Mouse (Mus musculus) layer of hippocampus, postnatal 25 days (tissue): ENCODE measurements around the gene Galnt18. TPM values are rescaled to one million over a fixed set of nuclear protein-coding genes. Genes with fewer than 3 reads are reported as not detected.

Experiments
- DNase-seq, 2 experiments: peaks; one replicate each; pipeline ENCODE4 v3.0.0; 2022; ENCODE audit warnings: mixed read lengths in 2 of 2, low spot score in 1 of 2; ENCODE audit errors: extremely low spot score in 1 of 2
- total RNA-seq, 2 experiments: library from RNA; stranded (reverse); gene quantifications; 2 replicates each; pipeline ENCODE4 v1.2.3; 2021

Gene Galnt18
- total RNA-seq, 2 experiments from 2014 or later = 59.3 to 59.6 TPM

DNA sequence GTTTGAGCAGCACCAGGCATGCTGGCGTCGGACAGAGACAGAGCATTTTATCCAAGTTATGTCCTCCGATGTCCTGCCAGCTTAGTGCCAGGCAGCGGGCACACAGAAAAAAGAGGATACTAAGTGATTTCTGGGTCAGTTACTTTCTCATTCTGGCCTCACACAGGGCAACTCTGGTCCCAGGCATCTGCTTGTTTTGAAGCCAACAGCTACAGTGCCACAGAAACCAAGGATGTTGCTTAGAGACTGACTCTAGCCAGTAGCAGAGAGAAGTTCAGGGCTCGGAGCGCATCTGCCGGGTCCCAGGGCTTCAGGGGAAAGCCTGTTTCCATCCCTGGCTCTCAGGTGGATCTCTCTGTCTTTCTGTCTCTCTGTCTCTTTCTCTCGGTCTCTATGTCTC is 124.8 kb downstream of the Galnt18 start:
- DNase-seq = no peak

GRCm38 (mm10) chr7:111654526-111654925 is 125.3 kb downstream of the Galnt18 start:
- no peak for DNase-seq

- DNase-seq = no peak
Observed at GRCm38 (mm10) chr7:111644362-111644761, 135.4 kb downstream of the Galnt18 start.

DNA sequence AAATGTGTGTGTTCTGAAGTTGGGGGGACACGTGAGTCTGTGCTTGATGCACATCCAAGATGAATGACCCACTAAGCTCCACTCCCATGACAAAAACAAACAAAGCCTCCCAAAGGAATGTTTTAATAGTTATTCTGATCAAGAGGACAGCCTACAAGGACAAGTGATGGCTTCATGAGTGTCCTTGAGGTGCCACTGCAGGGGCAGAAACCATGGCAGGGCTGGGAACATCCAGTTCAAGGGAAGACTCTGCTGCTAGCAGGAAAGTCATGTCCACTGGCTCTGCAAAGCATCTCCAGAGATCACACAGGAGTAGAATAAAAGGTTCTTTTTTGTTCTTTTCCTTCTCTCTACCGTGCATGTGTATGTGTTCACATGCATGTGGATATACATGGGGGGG is 140.9 kb downstream of the Galnt18 start:
- no peak for DNase-seq

GRCm38 (mm10) chr7:111638465-111638864 is 141.3 kb downstream of the Galnt18 start:
- no peak for DNase-seq

DNA sequence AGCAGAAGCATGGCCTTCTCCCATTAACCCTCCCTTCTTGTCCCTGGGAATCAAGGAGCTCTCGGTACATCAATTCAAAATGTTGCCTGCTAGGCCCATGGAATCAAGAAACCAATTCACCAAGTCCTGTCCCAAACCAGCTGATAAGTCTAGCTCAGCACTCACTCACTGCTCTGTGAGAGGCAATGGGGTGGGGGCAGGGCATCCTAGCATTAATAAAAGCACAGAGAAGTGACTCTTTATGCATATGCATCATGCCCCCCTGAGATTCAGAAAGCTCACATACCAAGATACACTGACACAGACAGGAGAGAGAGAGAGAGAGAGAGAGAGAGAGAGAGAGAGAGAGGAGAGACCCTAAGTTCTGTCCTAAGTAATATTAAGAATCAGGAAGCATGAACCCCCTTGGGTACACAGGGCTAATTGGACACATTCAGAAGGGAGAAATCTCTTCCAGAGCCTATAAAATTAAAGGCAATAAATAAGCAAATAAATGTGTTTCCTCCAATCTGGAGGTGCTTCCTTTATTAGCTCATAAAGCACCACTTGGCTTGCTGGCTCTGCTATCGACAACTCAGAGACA is 141.8 kb downstream of the Galnt18 start:
- DNase-seq = no peak

DNA sequence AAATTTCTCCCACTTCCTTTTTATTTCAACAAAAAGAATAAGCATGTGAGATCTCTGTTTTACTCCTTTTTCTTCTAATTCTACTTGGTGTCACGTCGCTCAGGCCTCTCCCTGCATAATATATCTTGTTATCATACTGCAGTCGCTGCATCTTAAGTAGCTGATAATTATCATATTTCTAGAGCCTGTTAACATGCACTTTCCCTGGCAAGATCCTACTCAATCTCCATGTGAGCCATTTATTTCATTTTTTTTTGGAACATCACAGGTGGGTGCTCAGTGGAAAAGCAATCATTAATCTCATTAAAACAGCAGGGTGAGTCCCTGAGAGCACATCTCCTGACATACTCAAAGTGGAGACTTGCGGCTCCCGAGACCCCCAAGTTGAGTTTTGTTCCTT is 143.3 kb downstream of the Galnt18 start:
- DNase-seq = no peak

DNA sequence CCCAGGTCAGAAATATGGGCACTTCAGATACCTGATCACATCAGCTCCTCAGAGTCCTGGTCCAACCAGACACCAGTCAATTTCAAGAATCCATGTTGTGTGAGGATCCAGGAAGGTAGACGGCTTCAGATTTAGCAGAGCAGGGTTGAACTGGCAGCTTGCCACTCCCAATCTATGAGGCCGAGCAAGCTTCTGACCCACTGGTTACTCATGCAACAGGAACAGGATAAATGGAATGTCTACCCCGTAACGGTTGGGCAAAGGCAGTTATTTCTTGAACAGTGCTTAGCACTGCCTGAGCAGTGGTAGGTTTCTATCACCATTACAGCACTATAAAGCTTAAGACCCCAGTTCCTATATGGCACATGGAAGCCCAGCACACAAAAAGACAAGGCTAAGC is 148.5 kb downstream of the Galnt18 start:
- no peak for DNase-seq

GRCm38 (mm10) chr7:111626232-111626631 is 153.5 kb downstream of the Galnt18 start:
- DNase-seq = no peak

DNA sequence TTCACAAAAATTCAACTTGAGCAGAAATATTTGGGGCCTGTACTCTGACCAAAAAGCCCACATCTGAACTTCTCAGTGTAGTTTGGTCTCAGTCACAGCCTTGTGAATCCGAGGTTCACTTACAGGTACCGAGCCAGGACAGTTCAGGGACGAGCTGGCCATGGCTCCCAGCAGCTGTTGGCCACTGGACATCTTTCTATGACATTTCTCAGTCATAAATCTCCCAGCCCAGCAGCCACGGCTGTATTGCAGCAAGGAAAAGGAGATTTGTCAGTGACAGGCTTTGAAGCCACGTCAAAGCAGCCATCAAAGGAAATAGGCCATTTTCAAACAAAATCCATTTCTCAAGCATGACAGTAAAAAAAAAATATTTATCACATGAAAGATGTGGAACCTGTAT is 154.0 kb downstream of the Galnt18 start:
- no peak for DNase-seq

DNA sequence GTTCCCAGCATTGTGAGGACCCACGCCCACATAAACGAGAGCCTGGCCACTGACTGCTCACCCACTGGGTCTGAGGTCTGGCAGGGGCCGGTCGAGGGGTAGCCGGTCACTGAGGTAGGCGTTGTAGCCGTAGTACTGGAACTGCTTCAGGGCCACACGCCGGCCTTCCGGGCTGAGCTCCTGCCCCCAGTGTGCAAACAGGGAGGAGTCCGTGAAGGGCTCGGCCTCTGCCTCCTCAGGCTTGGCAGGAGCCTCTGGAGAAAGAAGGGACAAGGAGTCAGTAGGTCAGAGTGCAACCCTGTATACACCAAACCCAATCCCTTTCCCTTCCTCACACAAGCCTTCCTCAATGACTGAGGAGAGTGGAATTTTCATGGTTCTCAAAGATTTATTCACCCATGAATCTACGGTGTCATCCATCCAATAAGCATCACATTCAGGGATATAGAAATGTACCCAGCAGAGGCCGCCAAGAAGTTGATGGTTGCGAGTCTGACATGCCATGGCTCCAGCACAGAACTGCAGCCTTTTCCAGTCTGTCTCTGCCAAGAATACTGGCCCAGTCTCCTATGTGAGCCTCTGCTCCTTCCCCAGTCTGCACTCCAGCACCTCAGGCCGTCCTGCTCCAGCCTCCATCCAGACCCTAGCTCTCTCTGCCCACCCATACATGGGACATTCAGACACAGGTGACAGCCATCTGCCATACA is 163.4 kb downstream of the Galnt18 start:
- DNase-seq = no peak

DNA sequence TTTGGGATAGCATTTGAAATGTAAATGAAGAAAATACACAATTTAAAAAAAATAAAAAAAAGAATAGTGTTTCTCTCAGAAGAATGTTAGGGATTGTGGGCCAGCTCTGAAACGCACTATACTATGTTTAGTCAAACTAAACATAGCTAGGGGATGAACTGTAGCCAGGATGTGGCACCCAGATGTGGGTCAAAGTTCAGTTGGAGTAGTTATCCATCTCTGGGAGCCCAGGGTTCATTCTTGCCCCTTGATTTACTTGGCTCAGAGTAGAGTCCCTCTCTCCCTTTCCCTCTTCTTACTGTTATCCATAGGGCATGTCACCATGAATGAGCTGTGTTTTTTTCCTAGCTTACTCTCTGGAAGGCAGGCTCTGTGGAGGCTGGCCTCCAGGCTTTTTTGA is 165.3 kb downstream of the Galnt18 start:
- no peak for DNase-seq

- no peak for DNase-seq
Observed at GRCm38 (mm10) chr7:111607476-111607875, 172.3 kb downstream of the Galnt18 start.

DNA sequence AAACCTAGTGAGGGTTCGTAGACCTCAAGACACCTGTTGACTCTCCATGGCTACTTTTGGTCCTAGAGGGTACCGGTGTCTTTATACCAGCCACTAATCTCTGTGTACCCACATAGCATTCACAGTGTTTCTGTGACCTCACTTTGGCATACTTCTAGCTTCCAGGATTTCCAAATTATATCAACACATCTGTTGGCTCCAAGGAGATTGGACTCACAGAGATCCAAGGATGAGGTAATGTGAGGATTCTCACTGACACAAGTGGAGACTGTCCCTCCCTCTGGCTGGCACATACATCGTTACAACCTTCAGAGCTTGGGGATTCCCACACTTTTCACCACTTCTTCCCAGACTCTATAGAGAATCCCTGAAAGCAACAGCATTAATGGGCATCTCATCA is 173.7 kb downstream of the Galnt18 start:
- DNase-seq = no peak

DNA sequence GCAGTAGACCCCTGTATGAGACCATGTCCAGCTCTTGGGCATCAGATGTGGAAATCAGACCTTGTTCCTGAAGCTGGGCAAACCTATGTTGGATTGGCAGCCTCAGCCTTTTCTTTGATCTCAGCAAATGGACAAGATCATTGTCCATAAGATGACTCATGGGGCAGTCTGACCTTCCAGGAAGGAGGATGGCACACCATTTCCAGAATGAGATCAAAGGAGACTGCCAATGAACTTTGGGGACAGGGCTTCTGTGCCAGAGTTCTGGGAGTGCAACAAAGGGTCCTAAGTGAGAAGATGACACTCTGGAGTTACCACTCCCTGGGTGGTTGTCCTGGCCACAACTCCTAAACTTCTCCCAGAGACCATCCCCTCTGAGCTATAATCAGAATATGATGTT is 174.1 kb downstream of the Galnt18 start:
- DNase-seq = no peak

DNA sequence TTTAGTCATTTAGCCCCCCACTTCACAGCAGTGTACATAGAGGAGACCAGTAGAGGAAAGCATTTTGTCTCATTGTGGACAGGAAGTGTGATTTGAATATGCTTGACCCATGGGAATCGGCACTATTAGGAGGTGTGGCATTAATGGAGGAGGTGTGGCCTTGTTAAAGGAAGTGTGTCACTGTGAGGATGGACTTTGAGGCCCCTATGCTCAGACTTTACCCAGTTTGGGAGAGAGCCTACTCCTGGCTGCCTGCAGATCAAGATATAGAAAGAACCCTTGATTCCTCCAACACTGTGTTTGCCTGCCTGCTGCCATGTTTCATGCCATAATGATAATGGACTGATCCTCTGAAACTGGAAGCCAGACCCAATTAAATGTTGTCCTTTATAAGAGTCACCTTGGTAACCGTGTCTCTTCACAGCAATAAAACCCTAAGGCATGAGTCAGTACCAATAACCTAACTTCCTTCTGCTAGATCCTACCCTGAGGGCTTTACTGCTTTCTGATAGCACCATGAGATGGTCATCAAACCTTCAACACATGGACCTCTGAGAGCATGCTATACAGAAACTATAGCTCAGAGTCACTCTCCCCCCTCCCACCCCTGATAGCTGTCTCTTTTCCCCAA is 175.1 kb downstream of the Galnt18 start:
- no peak for DNase-seq

GRCm38 (mm10) chr7:111603186-111603585 is 176.6 kb downstream of the Galnt18 start:
- DNase-seq = no peak

GRCm38 (mm10) chr7:111601339-111602067 is 178.3 kb downstream of the Galnt18 start:
- DNase-seq = no peak

- no peak for DNase-seq
Observed at GRCm38 (mm10) chr7:111600756-111601155, 179.0 kb downstream of the Galnt18 start.

DNA sequence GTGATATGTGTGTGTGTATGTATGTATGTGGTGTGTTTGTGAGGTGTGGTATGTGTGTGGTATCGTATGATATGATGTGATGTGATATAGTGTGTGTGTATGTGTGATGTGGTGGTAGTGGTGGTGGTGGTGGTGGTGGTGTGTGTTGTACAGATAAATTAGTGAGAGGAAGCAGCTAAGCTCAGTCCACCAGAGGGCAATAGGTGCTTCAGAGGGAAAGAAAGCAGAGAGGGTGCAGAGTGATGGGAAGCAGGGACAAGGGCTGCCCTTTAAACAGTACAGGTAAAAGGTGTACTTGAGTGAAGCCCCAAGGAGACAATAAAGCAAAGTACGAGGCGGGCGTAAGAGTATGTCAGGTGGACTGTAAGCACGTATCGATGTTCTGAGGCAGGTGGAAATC is 186.1 kb downstream of the Galnt18 start:
- DNase-seq = no peak

DNA sequence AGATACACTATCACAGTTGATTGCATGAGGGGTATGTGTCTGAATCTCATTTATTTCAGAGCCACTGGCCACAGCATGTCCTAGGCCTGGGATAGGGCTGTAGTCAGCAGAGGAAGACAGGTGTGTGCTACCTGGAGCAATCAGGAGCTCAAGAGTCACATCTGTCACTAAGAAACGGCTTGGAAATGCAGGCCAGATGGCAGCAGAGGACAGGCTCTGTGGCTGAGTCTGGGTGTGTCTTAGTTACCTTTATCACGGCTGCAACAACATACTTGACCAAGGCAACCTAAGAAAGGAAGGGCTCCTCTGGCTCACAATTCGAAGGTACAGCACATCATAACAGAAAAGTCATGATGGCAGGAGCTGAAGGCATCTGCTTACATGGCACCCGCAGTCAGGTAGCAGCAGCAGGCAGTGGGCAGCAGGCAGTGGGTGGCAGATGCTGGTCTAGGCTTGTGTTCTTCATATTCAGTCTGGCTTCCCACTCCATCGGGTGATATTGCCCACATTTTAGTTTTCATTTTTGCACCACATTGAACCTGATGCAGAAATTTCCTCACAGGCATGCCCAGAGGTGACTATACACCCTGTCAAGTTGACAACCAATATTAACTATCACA is 190.2 kb downstream of the Galnt18 start:
- no peak for DNase-seq
